Mouse (Mus musculus): Measurements from ENCODE around the gene Prkd1. TPM values are rescaled to one million over a fixed set of nuclear protein-coding genes. Genes with fewer than 3 reads are reported as not detected.

Gene Prkd1
- polyA plus RNA-seq, 1 experiment, result 0.28 TPM

DNA sequence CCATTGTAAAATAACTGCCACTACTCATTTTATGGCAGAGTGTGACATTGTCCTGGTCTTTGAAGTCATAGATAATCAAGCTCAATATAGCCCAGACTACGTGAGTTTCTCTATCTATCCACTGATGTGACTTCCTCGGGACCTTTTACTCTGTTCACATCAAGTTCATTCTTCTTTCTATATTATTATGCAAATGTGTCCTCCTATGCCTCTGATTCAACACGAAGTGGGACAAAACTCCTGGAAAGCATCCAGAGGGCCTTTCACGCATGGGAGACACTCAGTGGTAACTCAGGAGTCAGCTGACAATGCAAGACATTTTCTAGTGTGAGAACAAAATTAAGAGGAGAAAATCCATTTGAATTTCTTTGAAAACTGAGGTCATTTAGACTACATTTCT, 315.7 kb downstream of the Prkd1 start:
- no peak for TF ChIP-seq MAX (IDR thresholded peaks at IDR 0.05)
- TF ChIP-seq MYOG (IDR thresholded peaks at IDR 0.05; ENCODE audit: control insufficient read depth, extremely low read depth, insufficient read length), result no peak
- no peak for TF ChIP-seq CTCF (IDR thresholded peaks at IDR 0.05; ENCODE audit: control insufficient read depth, insufficient read depth, insufficient read length)
- no peak for TF ChIP-seq USF1 (IDR thresholded peaks at IDR 0.05; ENCODE audit: low read depth)
- no peak for TF ChIP-seq MYOD1 (IDR thresholded peaks at IDR 0.05; ENCODE audit: control insufficient read depth, insufficient read length, low read depth)
- TF ChIP-seq CEBPB (IDR thresholded peaks at IDR 0.05; ENCODE audit: low read depth), result no peak
- no peak for TF ChIP-seq FOSL1 (IDR thresholded peaks at IDR 0.05; ENCODE audit: insufficient read depth, low read length, poor library complexity, severe bottlenecking)
- Histone ChIP-seq H3K36me3 (ENCODE audit: control insufficient read depth, insufficient read depth) (no peaks in the 10 kb centered on the region), H3ac (ENCODE audit: control insufficient read depth, insufficient read length, low read depth) (no peak overlapping the region), H3K27me3 (ENCODE audit: control insufficient read depth, insufficient read depth, insufficient read length) (no peaks in the 10 kb centered on the region), H3K79me2 (ENCODE audit: control insufficient read depth, insufficient read depth) (no peaks in the 10 kb centered on the region), H3K79me3 (ENCODE audit: low read depth) (no peaks in the 10 kb centered on the region), H3K4me3 (ENCODE audit: insufficient read depth, poor library complexity, severe bottlenecking) (no peak overlapping the region)

GRCm38 (mm10) chr12:50314634-50315033, 334.3 kb downstream of the Prkd1 start:
- TF ChIP-seq USF1 (IDR thresholded peaks at IDR 0.05; ENCODE audit: low read depth), result no peak
- TF ChIP-seq FOSL1 (IDR thresholded peaks at IDR 0.05; ENCODE audit: insufficient read depth, low read length, poor library complexity, severe bottlenecking), result no peak
- no peak for TF ChIP-seq MAX (IDR thresholded peaks at IDR 0.05)
- no peak for TF ChIP-seq MYOG (IDR thresholded peaks at IDR 0.05; ENCODE audit: control insufficient read depth, extremely low read depth, insufficient read length)
- no peak for TF ChIP-seq CTCF (IDR thresholded peaks at IDR 0.05; ENCODE audit: control insufficient read depth, insufficient read depth, insufficient read length)
- TF ChIP-seq MYOD1 (IDR thresholded peaks at IDR 0.05; ENCODE audit: control insufficient read depth, insufficient read length, low read depth), result no peak
- H3K27me3 ChIP-seq (ENCODE audit: control insufficient read depth, insufficient read depth, insufficient read length), result no peaks in the 10 kb centered on the region
- no peaks in the 10 kb centered on the region for H3K79me2 ChIP-seq (ENCODE audit: control insufficient read depth, insufficient read depth)
- no peaks in the 10 kb centered on the region for H3K79me3 ChIP-seq (ENCODE audit: low read depth)
- no peak overlapping the region for H3ac ChIP-seq (ENCODE audit: control insufficient read depth, insufficient read length, low read depth)
- H3K4me3 ChIP-seq (ENCODE audit: insufficient read depth, poor library complexity, severe bottlenecking), result no peak overlapping the region
- H3K36me3 ChIP-seq (ENCODE audit: control insufficient read depth, insufficient read depth), result no peaks in the 10 kb centered on the region

- H3K79me3 ChIP-seq (ENCODE audit: low read depth), result no peaks in the 10 kb centered on the region
- no peak overlapping the region for H3ac ChIP-seq (ENCODE audit: control insufficient read depth, insufficient read length, low read depth)
- no peaks in the 10 kb centered on the region for H3K27me3 ChIP-seq (ENCODE audit: control insufficient read depth, insufficient read depth, insufficient read length)
- H3K4me3 ChIP-seq (ENCODE audit: insufficient read depth, poor library complexity, severe bottlenecking), result no peak overlapping the region
- H3K79me2 ChIP-seq (ENCODE audit: control insufficient read depth, insufficient read depth), result no peaks in the 10 kb centered on the region
- H3K36me3 ChIP-seq (ENCODE audit: control insufficient read depth, insufficient read depth), result no peaks in the 10 kb centered on the region
- no peak for TF ChIP-seq USF1 (IDR thresholded peaks at IDR 0.05; ENCODE audit: low read depth)
- no peak for TF ChIP-seq CEBPB (IDR thresholded peaks at IDR 0.05; ENCODE audit: low read depth)
- TF ChIP-seq MAX (IDR thresholded peaks at IDR 0.05), result no peak
- no peak for TF ChIP-seq MYOG (IDR thresholded peaks at IDR 0.05; ENCODE audit: control insufficient read depth, extremely low read depth, insufficient read length)
- no peak for TF ChIP-seq FOSL1 (IDR thresholded peaks at IDR 0.05; ENCODE audit: insufficient read depth, low read length, poor library complexity, severe bottlenecking)
- TF ChIP-seq MYOD1 (IDR thresholded peaks at IDR 0.05; ENCODE audit: control insufficient read depth, insufficient read length, low read depth), result no peak
- TF ChIP-seq CTCF (IDR thresholded peaks at IDR 0.05; ENCODE audit: control insufficient read depth, insufficient read depth, insufficient read length), result no peak
Measured at GRCm38 (mm10) chr12:50309276-50309675, 339.6 kb downstream of the Prkd1 start.

GRCm38 (mm10) chr12:50301334-50301733, 347.6 kb downstream of the Prkd1 start:
- H3K36me3 ChIP-seq (ENCODE audit: control insufficient read depth, insufficient read depth), result no peaks in the 10 kb centered on the region
- no peak for TF ChIP-seq CTCF (IDR thresholded peaks at IDR 0.05; ENCODE audit: control insufficient read depth, insufficient read depth, insufficient read length)
- no peak for TF ChIP-seq MAX (IDR thresholded peaks at IDR 0.05)
- TF ChIP-seq USF1 (IDR thresholded peaks at IDR 0.05; ENCODE audit: low read depth), result no peak
- no peak for TF ChIP-seq CEBPB (IDR thresholded peaks at IDR 0.05; ENCODE audit: low read depth)
- no peak for TF ChIP-seq FOSL1 (IDR thresholded peaks at IDR 0.05; ENCODE audit: insufficient read depth, low read length, poor library complexity, severe bottlenecking)
- no peak for TF ChIP-seq MYOG (IDR thresholded peaks at IDR 0.05; ENCODE audit: control insufficient read depth, extremely low read depth, insufficient read length)
- TF ChIP-seq MYOD1 (IDR thresholded peaks at IDR 0.05; ENCODE audit: control insufficient read depth, insufficient read length, low read depth), result no peak

GRCm38 (mm10) chr12:50296067-50296466, 352.8 kb downstream of the Prkd1 start:
- Histone ChIP-seq H3K27me3 (ENCODE audit: control insufficient read depth, insufficient read depth, insufficient read length) (no peaks in the 10 kb centered on the region), H3K79me2 (ENCODE audit: control insufficient read depth, insufficient read depth) (no peaks in the 10 kb centered on the region), H3K4me3 (ENCODE audit: insufficient read depth, poor library complexity, severe bottlenecking) (no peak overlapping the region), H3ac (ENCODE audit: control insufficient read depth, insufficient read length, low read depth) (no peak overlapping the region), H3K79me3 (ENCODE audit: low read depth) (no peaks in the 10 kb centered on the region), H3K36me3 (ENCODE audit: control insufficient read depth, insufficient read depth) (no peaks in the 10 kb centered on the region)
- TF ChIP-seq USF1 (IDR thresholded peaks at IDR 0.05; ENCODE audit: low read depth) (no peak), MYOD1 (IDR thresholded peaks at IDR 0.05; ENCODE audit: control insufficient read depth, insufficient read length, low read depth) (no peak), FOSL1 (IDR thresholded peaks at IDR 0.05; ENCODE audit: insufficient read depth, low read length, poor library complexity, severe bottlenecking) (no peak), CTCF (IDR thresholded peaks at IDR 0.05; ENCODE audit: control insufficient read depth, insufficient read depth, insufficient read length) (no peak)

More at GRCm38 (mm10) chr12:50301334-50301733, 347.6 kb downstream of the Prkd1 start:
- Histone ChIP-seq H3K79me3 (ENCODE audit: low read depth) (no peaks in the 10 kb centered on the region), H3K4me3 (ENCODE audit: insufficient read depth, poor library complexity, severe bottlenecking) (no peak overlapping the region), H3K27me3 (ENCODE audit: control insufficient read depth, insufficient read depth, insufficient read length) (no peaks in the 10 kb centered on the region), H3ac (ENCODE audit: control insufficient read depth, insufficient read length, low read depth) (no peak overlapping the region), H3K79me2 (ENCODE audit: control insufficient read depth, insufficient read depth) (no peaks in the 10 kb centered on the region)

DNA sequence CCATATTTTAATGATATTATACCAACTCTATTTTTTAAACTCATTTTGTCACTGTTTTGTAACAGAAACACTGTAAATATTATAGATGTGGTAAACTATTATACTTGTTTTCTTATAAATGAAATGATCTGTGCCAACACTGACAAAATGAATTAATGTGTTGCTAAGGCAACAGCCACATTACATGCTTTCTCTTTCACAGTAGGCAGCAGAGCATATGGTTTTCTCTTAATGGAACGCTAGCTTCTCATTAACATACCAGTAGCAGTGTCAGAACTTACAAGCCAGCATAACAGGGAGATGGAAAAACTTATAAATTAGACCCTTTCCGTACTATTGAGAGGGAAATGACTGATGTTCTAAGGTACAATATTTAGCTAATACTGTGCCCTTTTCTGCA, 353.3 kb downstream of the Prkd1 start:
- Histone ChIP-seq H3K36me3 (ENCODE audit: control insufficient read depth, insufficient read depth) (no peaks in the 10 kb centered on the region), H3K27me3 (ENCODE audit: control insufficient read depth, insufficient read depth, insufficient read length) (no peaks in the 10 kb centered on the region), H3K4me3 (ENCODE audit: insufficient read depth, poor library complexity, severe bottlenecking) (no peak overlapping the region), H3K79me2 (ENCODE audit: control insufficient read depth, insufficient read depth) (no peaks in the 10 kb centered on the region), H3K79me3 (ENCODE audit: low read depth) (no peaks in the 10 kb centered on the region), H3ac (ENCODE audit: control insufficient read depth, insufficient read length, low read depth) (no peak overlapping the region)
- no peak for TF ChIP-seq MAX (IDR thresholded peaks at IDR 0.05)
- TF ChIP-seq CTCF (IDR thresholded peaks at IDR 0.05; ENCODE audit: control insufficient read depth, insufficient read depth, insufficient read length), result no peak
- no peak for TF ChIP-seq MYOD1 (IDR thresholded peaks at IDR 0.05; ENCODE audit: control insufficient read depth, insufficient read length, low read depth)
- no peak for TF ChIP-seq FOSL1 (IDR thresholded peaks at IDR 0.05; ENCODE audit: insufficient read depth, low read length, poor library complexity, severe bottlenecking)
- no peak for TF ChIP-seq MYOG (IDR thresholded peaks at IDR 0.05; ENCODE audit: control insufficient read depth, extremely low read depth, insufficient read length)
- TF ChIP-seq USF1 (IDR thresholded peaks at IDR 0.05; ENCODE audit: low read depth), result no peak
- no peak for TF ChIP-seq CEBPB (IDR thresholded peaks at IDR 0.05; ENCODE audit: low read depth)
